Mouse (Mus musculus) T-cell, adult 66 days (primary cell): ENCODE results near the gene Samd14. TPM values are rescaled to one million over a fixed set of nuclear protein-coding genes. Genes with fewer than 3 reads are reported as not detected.

ENCODE experiments used
- total RNA-seq, 2 experiments: library from RNA; stranded (reverse); gene quantifications; 3 replicates in 1 of 2; 4 replicates in 1 of 2; pipeline ENCODE4 v1.2.4; 2023

The Samd14 gene
- total RNA-seq: 1 to 10 TPM; 1.2 to 2.1 TPM

GRCm38 (mm10) chr11:95009629-95010014 is at the start of gene Samd14:
TSS of gene Samd14 (plus strand) at chr11:95009879.

GRCm38 (mm10) chr11:94967419-94967818 is 42.3 kb upstream of the Samd14 start, which contains the start of gene Hils1:
TSS of gene Hils1 (plus strand) at chr11:94967593.

DNA sequence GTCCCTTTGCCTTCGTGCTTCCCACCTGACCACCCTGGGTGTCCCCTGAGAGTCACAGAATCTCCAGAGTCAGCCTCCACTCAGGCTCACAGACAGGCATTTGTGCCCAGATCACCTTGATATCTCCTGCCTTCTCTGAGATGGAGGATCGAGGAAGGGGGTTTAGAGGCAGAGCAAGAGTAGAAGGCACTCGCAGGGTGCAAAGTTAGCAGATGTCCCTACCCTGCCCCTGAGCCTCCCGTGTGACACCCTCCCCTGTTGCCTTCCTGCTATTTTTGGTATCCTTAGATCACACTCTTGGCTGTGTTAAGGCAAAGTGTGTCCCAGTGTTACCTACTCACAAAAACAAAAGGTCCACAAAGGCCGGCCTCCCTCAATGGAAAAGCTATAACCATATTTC is 33.5 kb upstream of the Samd14 start, which contains the start of gene Sgca:
TSS of gene Sgca (minus strand) at position 129 of the 400 bp plus-strand sequence.

GRCm38 (mm10) chr11:94990749-94991577 is 18.7 kb upstream of the Samd14 start, which contains the start of gene Ppp1r9b:
TSS of gene Ppp1r9b (plus strand) at chr11:94991035.

DNA sequence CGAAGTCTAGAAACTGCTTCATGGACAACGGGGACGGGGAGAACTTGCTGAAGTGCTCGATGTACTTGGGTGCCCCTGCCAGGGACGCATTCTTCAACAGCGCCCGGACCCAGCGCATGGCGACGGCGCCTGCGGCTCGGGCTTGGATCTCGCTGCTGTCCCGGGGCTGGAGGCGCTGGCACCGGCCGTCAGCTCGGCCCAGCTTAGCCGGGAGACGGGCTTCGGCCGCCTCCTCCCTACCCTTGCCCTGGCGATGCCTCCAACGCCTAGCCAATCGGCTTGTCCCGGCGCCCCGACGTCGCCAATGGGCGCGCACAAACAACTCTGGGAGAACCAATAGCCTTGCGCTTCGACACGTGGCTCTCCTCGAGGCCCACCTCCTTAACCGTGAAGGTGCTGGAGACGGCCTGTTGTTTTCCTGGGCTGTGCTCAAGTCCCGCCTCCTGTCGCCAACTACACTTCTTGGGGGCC is 31.5 kb downstream of the Samd14 start, which contains the start of gene Pdk2:
TSS of gene Pdk2 (minus strand) at position 216 of the 471 bp plus-strand sequence.

Other genes starting within 250 kb of the Samd14 start
- not detected for gene Tmem92, start 227.2 kb upstream of the Samd14 start, total RNA-seq
- 1 to 10 TPM; 1.5 to 1.8 TPM for gene Col1a1, start 73.7 kb upstream of the Samd14 start, total RNA-seq
- gene Hils1, start 42.3 kb upstream of the Samd14 start, total RNA-seq: not detected
- gene Sgca, start 33.6 kb upstream of the Samd14 start, total RNA-seq: not detected
- gene Ppp1r9b, start 18.8 kb upstream of the Samd14 start, total RNA-seq: 100 to 1,000 TPM; 172 to 178 TPM
- gene Pdk2, start 31.5 kb downstream of the Samd14 start, total RNA-seq: 10 to 100 TPM; 13.1 to 15.1 TPM
- 1 to 10 TPM; 3.9 to 4.1 TPM for gene Itga3, start 66.9 kb downstream of the Samd14 start, total RNA-seq
- not detected for gene Dlx3, start 110.2 kb downstream of the Samd14 start, total RNA-seq
- not detected for gene Dlx4, start 136.4 kb downstream of the Samd14 start, total RNA-seq